Mouse (Mus musculus) R1 (cell line): ENCODE measurements at regions not wholly inside any gene's neighbourhood (a gene's known extent, or its start where the extent isn't known, plus 50 kb on each side); places are given as distances from the start of the nearest gene placed in this dataset.

ENCODE experiments used
- DNase-seq: peaks from one replicate; pipeline ENCODE4 v3.0.0-alpha.2; 2018; ENCODE audit warnings: low read depth, low spot score

- DNase-seq = no peak
Observed at GRCm38 (mm10) chrX:166977029-166977428, 232.1 kb downstream of the Tmsb4x start.

DNA sequence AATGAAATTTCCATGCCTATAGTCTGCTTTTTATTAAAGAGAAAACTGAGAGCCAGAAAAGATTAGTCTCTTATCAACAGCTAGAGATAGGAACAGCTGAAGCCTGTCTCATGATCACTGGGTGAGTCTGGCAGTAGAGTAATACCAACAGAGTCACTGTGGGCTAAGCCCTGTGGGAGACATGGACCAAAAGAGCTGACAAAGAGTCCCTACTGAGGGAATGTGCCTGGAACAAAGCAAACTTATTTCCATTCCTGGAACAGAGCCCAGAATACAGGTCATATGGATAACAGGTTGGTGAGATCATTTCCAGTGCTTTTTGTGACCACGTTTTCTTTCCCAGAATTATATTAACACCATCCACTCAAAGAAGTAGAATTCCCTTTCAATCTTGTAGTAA lies 237.4 kb downstream of the Tmsb4x start:
- DNase-seq = peak; percentile 60

DNA sequence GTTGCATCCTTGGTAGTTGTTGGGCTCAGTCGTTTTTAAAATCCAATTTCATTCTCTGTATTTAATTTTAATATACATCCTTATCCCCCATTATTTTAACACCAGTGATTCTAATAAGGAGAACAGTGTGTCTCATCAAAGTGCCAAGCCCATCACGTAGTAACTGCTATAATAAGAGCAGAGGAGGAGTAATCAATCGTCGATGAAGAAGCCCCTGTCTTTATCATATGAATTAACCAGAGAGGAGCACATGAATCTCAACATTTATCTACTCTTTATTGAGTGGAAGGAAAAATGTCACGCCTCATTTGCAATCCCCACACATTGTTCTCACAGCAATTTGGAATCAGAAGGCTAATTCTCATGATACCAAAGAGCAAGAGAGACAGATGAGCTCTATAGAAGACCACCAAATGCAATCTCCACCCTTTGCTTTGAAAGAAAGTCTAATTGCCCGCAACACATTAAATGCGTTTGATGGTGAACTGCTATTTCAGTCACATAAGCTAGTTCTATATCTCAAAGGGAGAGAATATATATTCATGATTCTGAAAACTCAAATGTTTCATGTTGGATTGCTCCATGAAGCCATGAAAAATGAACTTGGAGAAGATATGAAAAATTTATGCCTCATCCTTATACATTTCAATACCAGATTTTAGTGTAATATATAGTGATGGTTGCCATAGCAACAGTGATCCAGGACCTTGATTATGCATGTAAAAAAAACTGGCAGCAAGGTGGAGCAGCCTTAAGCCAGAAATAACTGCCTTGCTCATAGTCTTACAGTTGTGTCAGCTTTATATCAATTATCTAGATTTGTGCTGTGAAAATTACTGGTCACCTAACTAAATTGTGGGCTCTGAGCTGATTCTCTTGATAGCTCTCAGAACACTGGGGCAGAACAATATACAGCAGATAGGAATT lies 244.2 kb downstream of the Tmsb4x start:
- DNase-seq = no peak

GRCm38 (mm10) chrX:166952528-166953189 lies 256.5 kb downstream of the Tmsb4x start:
- DNase-seq = peak; percentile 9

GRCm38 (mm10) chrX:166951011-166951410 lies 258.1 kb downstream of the Tmsb4x start:
- no peak for DNase-seq

DNA sequence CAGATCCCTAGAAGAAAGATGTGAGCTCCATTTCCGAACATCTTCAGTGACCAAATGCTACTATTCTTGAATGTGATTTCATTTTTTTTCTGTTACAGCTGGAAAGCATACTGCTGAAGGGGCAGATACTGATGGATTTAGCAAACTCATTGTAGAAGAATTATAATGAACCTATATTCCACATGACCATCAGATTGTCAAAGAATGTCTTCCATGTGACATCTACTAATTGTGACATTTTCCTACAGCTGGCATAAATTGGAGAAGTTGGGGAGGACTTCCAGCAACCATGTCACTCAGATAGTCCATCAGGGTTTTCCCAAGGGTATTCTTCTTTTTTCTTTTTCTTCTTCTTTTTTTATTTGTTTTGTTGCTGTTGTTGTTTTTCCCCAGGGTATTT lies 263.2 kb downstream of the Tmsb4x start:
- no peak for DNase-seq

GRCm38 (mm10) chrX:166945476-166945875 lies 263.6 kb downstream of the Tmsb4x start:
- DNase-seq = no peak

GRCm38 (mm10) chrX:166933766-166934165 lies 275.3 kb downstream of the Tmsb4x start:
- no peak for DNase-seq

GRCm38 (mm10) chrX:166932472-166932871 lies 276.6 kb downstream of the Tmsb4x start:
- DNase-seq = peak; percentile 21

GRCm38 (mm10) chrX:166931048-166931447 lies 278.1 kb downstream of the Tmsb4x start:
- no peak for DNase-seq

GRCm38 (mm10) chrX:166929716-166930420 lies 279.2 kb downstream of the Tmsb4x start:
- peak; percentile 59 for DNase-seq

DNA sequence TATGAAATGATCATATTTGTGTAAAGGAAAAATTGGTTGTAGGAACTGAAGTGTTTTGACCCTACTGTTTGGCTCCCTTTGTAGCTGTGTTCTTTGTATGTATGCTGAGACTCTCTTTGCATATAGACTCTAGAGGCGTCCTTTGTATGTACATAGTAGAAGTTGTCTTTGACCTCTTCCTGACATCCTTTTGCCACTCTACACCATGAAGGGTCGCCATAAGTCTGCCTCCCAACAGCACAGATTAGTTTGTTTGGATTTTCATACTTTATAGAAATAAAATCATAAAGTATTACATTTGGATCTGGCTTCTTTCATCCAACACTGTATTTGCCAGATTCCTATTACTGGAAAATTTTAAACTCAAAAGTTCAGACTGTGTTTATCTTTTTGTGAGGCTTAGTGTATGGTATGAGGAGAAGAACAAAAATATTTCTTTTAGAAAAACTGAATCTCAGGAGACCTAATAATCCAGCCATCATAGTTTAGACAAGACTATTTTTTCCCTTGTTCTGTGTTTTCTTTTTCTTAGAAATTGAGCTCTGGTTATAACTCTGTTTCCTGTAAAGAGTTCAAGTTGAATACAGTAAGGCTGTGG lies 293.7 kb downstream of the Tmsb4x start:
- no peak for DNase-seq

- no peak for DNase-seq
Observed at GRCm38 (mm10) chrX:166906602-166907001, 302.5 kb downstream of the Tmsb4x start.

DNA sequence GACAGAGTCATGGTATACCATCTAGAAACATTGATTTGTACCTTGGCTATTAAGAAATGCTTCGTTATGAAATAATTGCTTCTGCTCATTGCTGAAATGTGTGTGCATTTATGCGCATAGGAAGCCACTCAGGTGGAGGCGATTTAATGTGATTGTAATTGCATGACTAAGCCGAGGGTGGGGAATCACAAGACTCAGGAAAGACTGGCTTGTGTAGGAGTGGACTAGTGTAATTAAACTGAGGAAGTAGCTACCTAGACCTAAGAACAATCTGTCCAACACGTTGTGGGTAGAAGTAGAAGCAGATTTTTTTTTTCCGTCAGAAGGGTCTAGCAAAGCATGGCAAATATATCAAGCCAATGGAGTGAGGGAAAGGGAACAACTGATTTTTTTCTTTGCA lies 308.4 kb downstream of the Tmsb4x start:
- DNase-seq = no peak

- no peak for DNase-seq
Observed at GRCm38 (mm10) chrX:166895199-166895598, 309.7 kb upstream of the Egfl6 start.

DNA sequence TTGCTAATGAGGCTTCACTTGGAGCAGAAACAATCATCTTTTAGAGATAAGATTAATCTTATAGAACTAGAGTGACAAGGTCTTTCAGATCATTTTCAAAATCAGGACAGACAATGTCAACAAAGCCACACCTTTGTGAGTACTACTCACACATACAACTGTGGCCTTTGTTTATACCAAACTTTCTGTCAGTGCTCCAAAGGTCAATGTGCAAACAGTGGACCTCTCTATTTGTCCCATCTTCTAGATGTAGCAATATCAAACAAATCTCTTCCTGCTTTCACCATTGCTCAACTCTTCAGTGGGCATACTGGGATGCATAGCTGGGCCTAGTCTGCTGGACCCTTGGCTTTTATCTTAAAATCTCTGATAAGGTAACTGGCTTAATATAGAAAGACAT lies 300.9 kb upstream of the Egfl6 start:
- DNase-seq = no peak

DNA sequence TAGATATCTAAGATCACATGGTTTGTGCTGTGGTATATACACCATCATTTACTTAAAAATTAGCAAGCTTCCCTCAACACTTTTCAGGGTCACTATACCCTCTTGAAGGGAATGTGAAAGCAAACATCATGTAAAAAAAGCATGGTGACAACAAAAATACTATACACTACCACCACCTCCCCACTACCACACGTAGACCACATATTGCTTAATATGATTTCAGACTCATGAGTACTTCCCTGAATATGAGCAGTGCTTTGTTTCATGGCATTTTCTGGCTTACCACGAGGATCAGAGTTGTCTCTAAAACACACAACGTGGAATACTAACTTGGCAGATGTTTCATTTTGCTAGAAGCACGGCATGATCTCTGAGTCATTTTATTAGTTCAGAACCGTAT lies 284.0 kb upstream of the Egfl6 start:
- no peak for DNase-seq

DNA sequence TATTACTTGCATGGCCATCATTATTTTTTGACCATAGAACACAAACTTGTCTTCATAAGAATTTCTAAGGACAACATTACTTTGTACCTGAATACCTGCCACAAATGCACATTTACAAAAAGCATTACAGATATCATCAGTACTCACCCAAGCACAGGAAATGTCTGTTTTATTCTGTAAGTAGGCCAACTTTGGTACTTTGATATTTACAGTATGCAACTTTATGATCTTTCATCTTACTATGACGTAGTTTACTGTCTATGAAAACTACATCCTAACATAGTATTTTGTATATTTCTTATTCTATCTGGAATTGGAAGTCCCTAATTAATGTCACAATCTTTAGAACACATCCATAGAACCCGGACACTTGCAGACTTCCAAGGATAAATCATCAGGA lies 282.2 kb upstream of the Egfl6 start:
- DNase-seq = no peak
